8 mouse cellular contexts compared by ENCODE assay signal in genomic region chr4:135709072-135709564, GRCm38 (mm10). TPM values are rescaled to one million over a fixed set of nuclear protein-coding genes. Genes with fewer than 3 reads are reported as not detected.
A peak's percentile ranks its signal among the peaks of the same experiment; 100 is the strongest.
DNase-seq lines count a peak whose midpoint lies in the region; ATAC-seq and TF ChIP-seq lines count a peak whose summit lies in the region.

No protein-coding gene starts in this region.

- H3K4me3 ChIP-seq in MEL (ENCODE audit: control insufficient read depth in 1 of 2, insufficient read depth in 1 of 2, low read depth in 2 of 2, low read length in 2 of 2): peak overlapping the region; percentile 38 to 64
- H3K4me3 ChIP-seq in forebrain, embryonic 15.5 days: no peak overlapping the region
- H3K4me3 ChIP-seq in lung, adult 2 months (replicated peaks; ENCODE audit: extremely low read depth, low read depth, low read length): peak overlapping the region; percentile 54
- no peak overlapping the region for H3K4me3 ChIP-seq in neural tube, embryonic 15.5 days (replicated peaks)

- no peaks in the 10 kb centered on the region for H3K9me3 ChIP-seq in MEL (replicated peaks; ENCODE audit: insufficient read depth, low read length)
- no peaks in the 10 kb centered on the region for H3K9me3 ChIP-seq in forebrain, embryonic 15.5 days
- H3K9me3 ChIP-seq in neural tube, embryonic 15.5 days (replicated peaks): no peaks in the 10 kb centered on the region

- H3K27ac ChIP-seq in MEL (ENCODE audit: control insufficient read depth, low read depth, low read length): peak overlapping the region; percentile 60; the same call in 1 of the 2 replicates
- no peak overlapping the region for H3K27ac ChIP-seq in forebrain, embryonic 15.5 days (replicated peaks)
- no peak overlapping the region for H3K27ac ChIP-seq in neural tube, embryonic 15.5 days (replicated peaks)

- H3K36me3 ChIP-seq in MEL (ENCODE audit: control insufficient read depth in 1 of 2, insufficient read depth in 2 of 2, low read length in 2 of 2): peaks cover 0 to 8% of the 10 kb centered on the region in 2 experiments; a peak in 2 of 4 replicates
- no peaks in the 10 kb centered on the region for H3K36me3 ChIP-seq in forebrain, embryonic 15.5 days
- H3K36me3 ChIP-seq in neural tube, embryonic 15.5 days: no peaks in the 10 kb centered on the region

- H3K4me1 ChIP-seq in MEL (ENCODE audit: control insufficient read depth in 1 of 2, insufficient read depth in 2 of 2, low read length in 2 of 2): peaks cover 2 to 13% of the 10 kb centered on the region in 2 experiments; a peak in 2 of 4 replicates
- H3K4me1 ChIP-seq in forebrain, embryonic 15.5 days: no peaks in the 10 kb centered on the region
- 0 out of 2 replicates have a peak, but pooled peaks cover 5% of the 10 kb centered on the region for H3K4me1 ChIP-seq in lung, adult 2 months (ENCODE audit: control insufficient read depth, insufficient read depth, low read length)
- H3K4me1 ChIP-seq in neural tube, embryonic 15.5 days: no peaks in the 10 kb centered on the region

- TF ChIP-seq POLR2A in MEL (IDR thresholded peaks at IDR 0.05; ENCODE audit: control insufficient read depth in 1 of 2, insufficient read depth in 1 of 2, low read depth in 1 of 2, low read length in 2 of 2, poor library complexity in 1 of 2): no peak
- TF ChIP-seq POLR2A in lung, adult 2 months (IDR thresholded peaks at IDR 0.05; ENCODE audit: borderline replicate concordance, extremely low read depth, low read depth, low read length): no peak

- intact Hi-C loops in heart, postnatal 36 days (cut with DNase I): loop anchor here (1.0 to 10.0 kb wide), 4 partner anchors 26 to 216 kb away; partner anchors contain the start of genes Fuca1 and Myom3

- no peaks in the 10 kb centered on the region for H3K79me2 ChIP-seq in MEL (ENCODE audit: control insufficient read depth, insufficient read depth, low read length, poor library complexity)

- TF ChIP-seq RAD21 in MEL (IDR thresholded peaks at IDR 0.05; ENCODE audit: low read depth, low read length): peak; percentile 42

- no peaks in the 10 kb centered on the region for H3K27me3 ChIP-seq in MEL (ENCODE audit: control insufficient read depth in 1 of 2, insufficient read depth in 2 of 2, low read length in 2 of 2)
- no peaks in the 10 kb centered on the region for H3K27me3 ChIP-seq in forebrain, embryonic 15.5 days
- no peaks in the 10 kb centered on the region for H3K27me3 ChIP-seq in neural tube, embryonic 15.5 days (replicated peaks)

- ATAC-seq in forebrain, embryonic 15.5 days (replicated peaks): 0 out of 2 replicates have a peak, but pooled peaks have one; percentile 19
- no peak for ATAC-seq in neural tube, embryonic 15.5 days (ENCODE audit: low FRiP score)

- TF ChIP-seq CTCF in MEL (IDR thresholded peaks at IDR 0.05 in 2 of 3, conservative IDR thresholded peaks at IDR 0.05 in 1 of 3; ENCODE audit: control insufficient read depth in 1 of 3, insufficient read depth in 1 of 3, low read depth in 2 of 3, low read length in 3 of 3, poor library complexity in 1 of 3, severe bottlenecking in 1 of 3): peak; percentile 71 to 92 (median 83)
- peak; percentile 82 for TF ChIP-seq CTCF in lung, adult 2 months (IDR thresholded peaks at IDR 0.05; ENCODE audit: insufficient read depth, low read length)

- no peak overlapping the region; the same call in 1 of the 2 replicates for H3K9ac ChIP-seq in MEL (ENCODE audit: control insufficient read depth, low read depth, low read length, poor library complexity, severe bottlenecking)
- H3K9ac ChIP-seq in forebrain, embryonic 15.5 days (replicated peaks): no peak overlapping the region
- H3K9ac ChIP-seq in neural tube, embryonic 15.5 days (replicated peaks): no peak overlapping the region

- DNase-seq in MEL (ENCODE audit: low read depth, low spot score): peak; percentile 84
- peak; percentile 57 to 71 for DNase-seq in cerebellum, adult 18-20 months
- DNase-seq in heart, postnatal 36 days: peak; percentile 81 to 86
- DNase-seq in layer of hippocampus, adult 18-20 months (ENCODE audit: low spot score in 2 of 2): peak; percentile 47 to 76
- peak; percentile 88 for DNase-seq in lung, adult 2 months
- peak; percentile 21 to 32 for DNase-seq in thymus, adult 18-20 months

- peak overlapping the region; percentile 26 for H3K4me2 ChIP-seq in forebrain, embryonic 15.5 days (replicated peaks)
- H3K4me2 ChIP-seq in neural tube, embryonic 15.5 days: peak overlapping the region; percentile 43

- 11% methylated on average over 8 of the region's 8 CpGs for WGBS in forebrain, embryonic 15.5 days
- 10% methylated on average over 8 of the region's 8 CpGs for WGBS in lung, adult 2 months
- WGBS in neural tube, embryonic 15.5 days: 11% methylated on average over 8 of the region's 8 CpGs

- TF ChIP-seq EP300 in MEL (IDR thresholded peaks at IDR 0.05; ENCODE audit: low read depth in 1 of 2, low read length in 2 of 2): no peak

TF ChIP-seq in MEL, 35 proteins besides CTCF, POLR2A, EP300 and RAD21:
- TF ChIP-seq ZMIZ1 (IDR thresholded peaks at IDR 0.05; ENCODE audit: low read depth, low read length): no peak
TF ChIP-seq in MEL: peak in this region for 0.

RNA-seq across cellular contexts. Expression of gene Il22ra1, which starts 18.9 kb away (rescaled TPM):
- not detected in 2 replicates for total RNA-seq in MEL (2012; rRNA removed)
- under 1 TPM in 1 of 2 experiments, not detected in 1; 0.03 TPM for polyA plus RNA-seq in MEL (2012; ENCODE audit: insufficient read depth in 1 of 2, insufficient read length in 2 of 2, low read depth in 1 of 2, low replicate concordance in 2 of 2, missing spikeins in 1 of 2)
- polyA plus RNA-seq in forebrain, embryonic 15.5 days (2015; fragmentation: Nextera tagmentation; extraction: Ambion mirVana): not detected in 2 replicates
- under 1 TPM; 0.27 to 0.69 TPM for total RNA-seq in heart, postnatal 36 days (2021)
- not detected for total RNA-seq in layer of hippocampus, adult 18-20 months (2021)
- polyA plus RNA-seq in lung, adult 2 months (2012; rRNA removed): 2.0 and 3.0 TPM in 2 replicates
- 0.51 TPM in 1 of 2 replicates, not detected in the other for polyA plus RNA-seq in neural tube, embryonic 15.5 days (2015; fragmentation: Nextera tagmentation; extraction: Ambion mirVana)

RNA-seq across cellular contexts. Expression of gene Ifnlr1, which starts 23.0 kb away (rescaled TPM):
- total RNA-seq in MEL (2012; rRNA removed): not detected in 2 replicates
- under 1 TPM in 1 of 2 experiments, not detected in 1; 0.03 TPM for polyA plus RNA-seq in MEL (2012; ENCODE audit: insufficient read depth in 1 of 2, insufficient read length in 2 of 2, low read depth in 1 of 2, low replicate concordance in 2 of 2, missing spikeins in 1 of 2)
- 0.23 and 0.24 TPM in 2 replicates for polyA plus RNA-seq in forebrain, embryonic 15.5 days (2015; fragmentation: Nextera tagmentation; extraction: Ambion mirVana)
- total RNA-seq in heart, postnatal 36 days (2021): 1 to 10 TPM; 3.1 to 3.5 TPM
- total RNA-seq in layer of hippocampus, adult 18-20 months (2021): under 1 TPM; 0.18 to 0.22 TPM
- polyA plus RNA-seq in lung, adult 2 months (2012; rRNA removed): 6.7 and 8.8 TPM in 2 replicates
- polyA plus RNA-seq in neural tube, embryonic 15.5 days (2015; fragmentation: Nextera tagmentation; extraction: Ambion mirVana): 0.46 and 0.47 TPM in 2 replicates

RNA-seq across cellular contexts. Expression of gene Myom3, which starts 50.4 kb away (rescaled TPM):
- total RNA-seq in MEL (2012; rRNA removed): not detected in 2 replicates
- polyA plus RNA-seq in MEL (2012; ENCODE audit: insufficient read depth in 1 of 2, insufficient read length in 2 of 2, low read depth in 1 of 2, low replicate concordance in 2 of 2, missing spikeins in 1 of 2): not detected
- 0.09 and 0.36 TPM in 2 replicates for polyA plus RNA-seq in forebrain, embryonic 15.5 days (2015; fragmentation: Nextera tagmentation; extraction: Ambion mirVana)
- total RNA-seq in heart, postnatal 36 days (2021): under 1 TPM; 0.86 to 0.95 TPM
- total RNA-seq in layer of hippocampus, adult 18-20 months (2021): under 1 TPM; 0.27 to 0.38 TPM
- 0.44 and 3.1 TPM in 2 replicates for polyA plus RNA-seq in lung, adult 2 months (2012; rRNA removed)
- 1.0 and 1.1 TPM in 2 replicates for polyA plus RNA-seq in neural tube, embryonic 15.5 days (2015; fragmentation: Nextera tagmentation; extraction: Ambion mirVana)

Comparison
In these comparisons a context has a peak if more than half of its experiments do, and no peak if none do; other contexts are left out.
1. DNase-seq: peak in every context shown above with its lines; median percentile 88 in lung, adult 2 months; 84 in MEL; 84 in heart, postnatal 36 days; 64 in cerebellum, adult 18-20 months; 62 in layer of hippocampus, adult 18-20 months; 26 in thymus, adult 18-20 months.
2. H3K4me3 ChIP-seq: peak in MEL (2 of 2) and lung, adult 2 months (single experiment); none in forebrain, embryonic 15.5 days (single experiment) and neural tube, embryonic 15.5 days (single experiment).